Mouse (Mus musculus): Measurements from ENCODE around the gene Bend3. TPM values are rescaled to one million over a fixed set of nuclear protein-coding genes. Genes with fewer than 3 reads are reported as not detected.
A peak's percentile ranks its signal among the peaks of the same experiment; 100 is the strongest.

Gene Bend3
- total and polyA plus RNA-seq, 3 experiments: 13.0 to 32.8 (median 18.7) TPM

DNA sequence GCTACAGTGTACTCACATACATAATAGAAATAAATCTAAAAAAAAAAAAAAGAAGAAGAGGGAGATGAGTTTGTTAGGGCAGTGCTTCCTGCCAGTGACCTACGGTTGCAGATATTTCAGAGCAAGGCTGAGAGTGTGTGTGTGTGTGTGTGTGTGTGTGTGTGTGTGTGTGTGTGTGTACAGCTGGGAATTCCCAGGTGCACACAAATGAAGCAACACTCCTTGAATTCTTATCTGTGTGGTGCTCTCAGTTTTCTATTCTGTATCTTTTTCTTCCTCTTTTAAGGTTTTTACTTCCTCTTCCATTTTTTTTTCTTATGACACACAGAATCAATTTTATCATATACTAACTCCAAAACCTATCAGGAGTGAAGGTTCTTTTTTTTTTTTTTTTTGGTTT lies 25.7 kb downstream of the Bend3 start:
- Histone ChIP-seq H3K9ac (ENCODE audit: control insufficient read depth, low read depth, low read length, poor library complexity, severe bottlenecking) (no peak overlapping the region), H3K36me3 (ENCODE audit: control insufficient read depth in 1 of 2, insufficient read depth in 2 of 2, low read length in 2 of 2) (peaks cover 0 to 12% of the 10 kb centered on the region in 2 experiments; a peak in 2 of 4 replicates), H3K27ac (ENCODE audit: control insufficient read depth, low read depth, low read length) (peak overlapping the region; percentile 35; the same call in 1 of the 2 replicates), H3K79me2 (ENCODE audit: control insufficient read depth, insufficient read depth, low read length, poor library complexity) (no peaks in the 10 kb centered on the region), H3K4me3 (ENCODE audit: control insufficient read depth in 1 of 2, insufficient read depth in 1 of 2, low read depth in 2 of 2, low read length in 2 of 2) (no peak overlapping the region), H3K27me3 (ENCODE audit: control insufficient read depth in 1 of 2, insufficient read depth in 2 of 2, low read length in 2 of 2) (no peaks in the 10 kb centered on the region), H3K9me3 (replicated peaks; ENCODE audit: insufficient read depth, low read length) (no peaks in the 10 kb centered on the region), H3K4me1 (ENCODE audit: control insufficient read depth in 1 of 2, insufficient read depth in 2 of 2, low read length in 2 of 2) (peaks cover 0 to 14% of the 10 kb centered on the region in 2 experiments; a peak in 3 of 4 replicates)
- DNase-seq (ENCODE audit: low read depth, low spot score): peak; percentile 66
- peak; percentile 6; the same call in 1 of the 2 replicates for TF ChIP-seq TAL1 (IDR thresholded peaks at IDR 0.05; ENCODE audit: low read length)
- no peak for TF ChIP-seq ZC3H11A (IDR thresholded peaks at IDR 0.05; ENCODE audit: low read depth, low read length)
- no peak for TF ChIP-seq MAFK (IDR thresholded peaks at IDR 0.05; ENCODE audit: borderline replicate concordance, low read depth, low read length)
- no peak for TF ChIP-seq CHD1 (IDR thresholded peaks at IDR 0.05; ENCODE audit: low read depth, low read length)
- TF ChIP-seq POLR2AphosphoS5 (IDR thresholded peaks at IDR 0.05; ENCODE audit: borderline replicate concordance, low read depth, low read length): no peak
- peak; percentile 86 for TF ChIP-seq ETS1 (IDR thresholded peaks at IDR 0.05; ENCODE audit: low read depth, low read length)
- TF ChIP-seq USF2 (IDR thresholded peaks at IDR 0.05; ENCODE audit: borderline replicate concordance in 1 of 2, insufficient read depth in 1 of 2, low read depth in 1 of 2, low read length in 2 of 2): no peak
- no peak for TF ChIP-seq MYB (IDR thresholded peaks at IDR 0.05; ENCODE audit: low read depth, low read length)
- no peak for TF ChIP-seq BHLHE40 (IDR thresholded peaks at IDR 0.05; ENCODE audit: borderline replicate concordance, low read depth, low read length)
- no peak for TF ChIP-seq KAT2A (conservative IDR thresholded peaks at IDR 0.05; ENCODE audit: low read depth, low read length)
- TF ChIP-seq JUND (IDR thresholded peaks at IDR 0.05; ENCODE audit: low read depth, low read length): no peak
- TF ChIP-seq MXI1 (IDR thresholded peaks at IDR 0.05; ENCODE audit: low read depth, low read length): peak; percentile 25; the same call in 1 of the 2 replicates
- no peak for TF ChIP-seq NRF1 (IDR thresholded peaks at IDR 0.05; ENCODE audit: insufficient read depth, low read depth, low read length, poor library complexity, severe bottlenecking)
- no peak for TF ChIP-seq ZMIZ1 (IDR thresholded peaks at IDR 0.05; ENCODE audit: low read depth, low read length)
- peak; percentile 74 for TF ChIP-seq RCOR1 (IDR thresholded peaks at IDR 0.05; ENCODE audit: low read depth, low read length)
- no peak for TF ChIP-seq UBTF (IDR thresholded peaks at IDR 0.05; ENCODE audit: borderline replicate concordance, insufficient read depth, low read depth, low read length)
- peak; percentile 78 for TF ChIP-seq GATA1 (IDR thresholded peaks at IDR 0.05; ENCODE audit: low read depth, low read length)
- no peak for TF ChIP-seq POLR2A (IDR thresholded peaks at IDR 0.05; ENCODE audit: control insufficient read depth in 1 of 2, insufficient read depth in 1 of 2, low read depth in 1 of 2, low read length in 2 of 2, poor library complexity in 1 of 2)
- TF ChIP-seq NELFE (IDR thresholded peaks at IDR 0.05; ENCODE audit: low read depth, low read length): no peak
- TF ChIP-seq HCFC1 (IDR thresholded peaks at IDR 0.05; ENCODE audit: low read depth, low read length): no peak
- peak; percentile 56; the same call in 1 of the 2 replicates for TF ChIP-seq SIN3A (IDR thresholded peaks at IDR 0.05; ENCODE audit: low read length)
- no peak for TF ChIP-seq CHD2 (IDR thresholded peaks at IDR 0.05; ENCODE audit: low read length)
- no peak for TF ChIP-seq MAX (IDR thresholded peaks at IDR 0.05; ENCODE audit: low read length)
- TF ChIP-seq CTCF (IDR thresholded peaks at IDR 0.05 in 2 of 3, conservative IDR thresholded peaks at IDR 0.05 in 1 of 3; ENCODE audit: control insufficient read depth in 1 of 3, insufficient read depth in 1 of 3, low read depth in 2 of 3, low read length in 3 of 3, poor library complexity in 1 of 3, severe bottlenecking in 1 of 3): no peak
- no peak; the same call in 1 of the 2 replicates for TF ChIP-seq ZKSCAN1 (IDR thresholded peaks at IDR 0.05; ENCODE audit: low read depth, low read length)
- TF ChIP-seq ZNF384 (IDR thresholded peaks at IDR 0.05; ENCODE audit: low read depth, low read length): peak; percentile 92
- peak; percentile 70 to 87 for TF ChIP-seq EP300 (IDR thresholded peaks at IDR 0.05; ENCODE audit: low read depth in 1 of 2, low read length in 2 of 2)
- no peak for TF ChIP-seq GABPA (IDR thresholded peaks at IDR 0.05; ENCODE audit: low read depth, low read length)
- no peak for TF ChIP-seq TBP (IDR thresholded peaks at IDR 0.05; ENCODE audit: low read depth, low read length)
- TF ChIP-seq ELF1 (IDR thresholded peaks at IDR 0.05; ENCODE audit: low read depth, low read length): 0 out of 2 replicates have a peak, but pooled peaks have one; percentile 3
- no peak for TF ChIP-seq MAZ (IDR thresholded peaks at IDR 0.05; ENCODE audit: low read depth, low read length)
- TF ChIP-seq TCF12 (IDR thresholded peaks at IDR 0.05; ENCODE audit: low read depth, low read length): peak; percentile 81
- no peak for TF ChIP-seq USF1 (IDR thresholded peaks at IDR 0.05; ENCODE audit: low read depth, low read length)
- no peak for TF ChIP-seq E2F4 (IDR thresholded peaks at IDR 0.05; ENCODE audit: borderline replicate concordance, low read depth, low read length)
- no peak for TF ChIP-seq MYC (IDR thresholded peaks at IDR 0.05; ENCODE audit: low read depth, low read length)
- no peak for TF ChIP-seq POLR2AphosphoS2 (IDR thresholded peaks at IDR 0.05; ENCODE audit: low read length)
- TF ChIP-seq SMC3 (IDR thresholded peaks at IDR 0.05; ENCODE audit: low read depth, low read length): no peak
- no peak; the same call in 1 of the 2 replicates for TF ChIP-seq RAD21 (IDR thresholded peaks at IDR 0.05; ENCODE audit: low read depth, low read length)

All from MEL (cell line).